Mouse (Mus musculus) lung, embryonic 14.5 days (tissue): ENCODE results near the gene Rap1gap. TPM values are rescaled to one million over a fixed set of nuclear protein-coding genes. Genes with fewer than 3 reads are reported as not detected.

ENCODE experiments used
- ATAC-seq: fragments of 200-750 bp; cut with Nextera tagmentation; 2 replicates; pipeline ENCODE4 v1.8.0; 2017; ENCODE audit warnings: mild to moderate bottlenecking, moderate TSS enrichment, moderate library complexity; ENCODE audit not compliant: insufficient read depth
- DNase-seq: peaks from one replicate; pipeline ENCODE4 v3.0.0-alpha.2; 2015
- H3K27ac ChIP-seq: fragments of 300-500 bp; sonication (generic); 2 replicates; pipeline ENCODE4 v1.5.1; 2014; ENCODE audit warnings: low read depth, mild to moderate bottlenecking, moderate library complexity
- H3K27me3 ChIP-seq: fragments of 300-500 bp; sonication (generic); 2 replicates; pipeline ENCODE4 v1.6.1; 2014; ENCODE audit warnings: low read length, control low read depth; ENCODE audit not compliant: insufficient read depth
- H3K36me3 ChIP-seq: fragments of 300-500 bp; sonication (generic); 2 replicates; pipeline ENCODE4 v1.6.1; 2014; ENCODE audit warnings: control low read depth; ENCODE audit not compliant: insufficient read depth
- H3K4me1 ChIP-seq: fragments of 300-500 bp; sonication (generic); 2 replicates; pipeline ENCODE4 v1.6.1; 2014; ENCODE audit warnings: antibody characterized with exemption, control low read depth; ENCODE audit not compliant: insufficient read depth
- H3K4me2 ChIP-seq: fragments of 300-500 bp; sonication (generic); 2 replicates; pipeline ENCODE4 v1.6.1; 2014; ENCODE audit warnings: mild to moderate bottlenecking
- H3K4me3 ChIP-seq: fragments of 300-500 bp; sonication (generic); 2 replicates; pipeline ENCODE4 v1.5.1; 2014; ENCODE audit warnings: low read depth, low read length
- H3K9ac ChIP-seq: fragments of 300-500 bp; sonication (generic); 2 replicates; pipeline ENCODE4 v1.6.1; 2014
- H3K9me3 ChIP-seq: fragments of 300-500 bp; sonication (generic); 2 replicates; pipeline ENCODE4 v1.6.1; 2016; ENCODE audit warnings: low read depth, low read length, control low read depth
- CTCF ChIP-seq: IDR thresholded peaks from 2 replicates; pipeline ENCODE4 v1.5.1; 2016; ENCODE audit warnings: antibody characterized with exemption, low read depth
- WGBS: fragments of 180-500 bp; shearing (Covaris S2); extraction: QIAGEN DNeasy Blood & Tissue Kit; methylation state at CpG from one replicate; pipeline ENCODE4 v1.1.7; 2014; 5-methylcytosine and 5-hydroxymethylcytosine counted together
- polyA plus RNA-seq: library from polyadenylated mRNA; unstranded; fragments of >200 nt; fragmentation: Nextera tagmentation; extraction: Ambion mirVana; gene quantifications from 2 replicates; pipeline ENCODE4 v1.2.1, GENCODE M21; 2014

Gene Rap1gap
- polyA plus RNA-seq, 1 experiment from 2014 or later, result 8.4 TPM

DNA sequence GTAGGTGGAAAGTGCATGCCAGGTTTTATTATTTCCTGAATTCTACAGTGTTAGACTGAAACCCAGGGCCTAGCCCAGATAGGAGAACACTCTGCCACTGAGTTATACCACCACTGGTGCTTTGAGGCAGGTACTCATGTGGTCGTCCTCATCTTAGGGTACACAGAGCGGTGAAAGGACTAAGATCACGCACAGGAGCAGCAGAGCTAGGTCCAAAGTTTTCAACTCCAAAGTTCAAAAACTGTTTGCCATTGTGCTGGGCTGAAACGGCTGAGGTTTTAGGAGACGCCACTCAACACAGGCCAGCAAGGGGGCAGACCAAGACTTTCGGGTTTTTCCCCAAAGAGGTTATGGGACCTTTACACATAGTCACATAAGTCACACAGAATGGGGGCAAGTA is 110.0 kb downstream of the Rap1gap start:
- Histone ChIP-seq H3K4me2 (no peak overlapping the region), H3K27me3 (no peaks in the 10 kb centered on the region), H3K27ac (no peak overlapping the region), H3K9me3 (no peaks in the 10 kb centered on the region), H3K4me3 (no peak overlapping the region), H3K4me1 (no peaks in the 10 kb centered on the region), H3K36me3 (no peaks in the 10 kb centered on the region), H3K9ac (no peak overlapping the region)
- no peak for ATAC-seq
- WGBS, result 79% methylated on average over 6 of the region's 6 CpGs
- no peak for TF ChIP-seq CTCF
- DNase-seq, result no peak

GRCm38 (mm10) chr4:137777866-137778265 is 113.3 kb downstream of the Rap1gap start:
- Histone ChIP-seq H3K27ac (no peak overlapping the region), H3K4me3 (no peak overlapping the region), H3K9me3 (no peaks in the 10 kb centered on the region), H3K9ac (no peak overlapping the region), H3K4me1 (no peaks in the 10 kb centered on the region), H3K36me3 (no peaks in the 10 kb centered on the region), H3K4me2 (no peak overlapping the region), H3K27me3 (no peaks in the 10 kb centered on the region)
- ATAC-seq (no peak), DNase-seq (no peak)
- 91% methylated on average over 4 of the region's 4 CpGs for WGBS
- TF ChIP-seq CTCF, result no peak

- H3K9me3 ChIP-seq, result no peaks in the 10 kb centered on the region
- 82% methylated on average over 17 of the region's 17 CpGs for WGBS
- ATAC-seq (no peak), DNase-seq (no peak)
- no peaks in the 10 kb centered on the region for H3K36me3 ChIP-seq
- no peak overlapping the region for H3K27ac ChIP-seq
- TF ChIP-seq CTCF, result no peak
- no peak overlapping the region for H3K4me2 ChIP-seq
- H3K27me3 ChIP-seq, result no peaks in the 10 kb centered on the region
- no peak overlapping the region for H3K4me3 ChIP-seq
- no peaks in the 10 kb centered on the region; the same call in 1 of the 2 replicates for H3K4me1 ChIP-seq
- no peak overlapping the region for H3K9ac ChIP-seq
These were observed 114.1 kb downstream of the Rap1gap start for GRCm38 (mm10) chr4:137778397-137779184.

Other genes starting within 250 kb of the Rap1gap start
- not detected in 2 replicates for gene Cela3b, start 234.2 kb upstream of the Rap1gap start, polyA plus RNA-seq
- not detected in 2 replicates for gene 1700013G24Rik, start 211.4 kb upstream of the Rap1gap start, polyA plus RNA-seq
- 51.2 and 58.1 TPM in 2 replicates for gene Hspg2, start 196.0 kb upstream of the Rap1gap start, polyA plus RNA-seq
- gene Ldlrad2, start 90.2 kb upstream of the Rap1gap start, polyA plus RNA-seq, result not detected in 2 replicates
- gene Usp48, start 71.0 kb upstream of the Rap1gap start, polyA plus RNA-seq, result 74.2 and 76.0 TPM in 2 replicates
- gene Alpl, start 131.7 kb downstream of the Rap1gap start, polyA plus RNA-seq, result 3.5 and 4.1 TPM in 2 replicates
- 59.3 and 71.2 TPM in 2 replicates for gene Ece1, start 197.5 kb downstream of the Rap1gap start, polyA plus RNA-seq